Mouse (Mus musculus) cerebellum, postnatal 25 days (tissue): ENCODE measurements around the gene Umod.

Experiments used
- DNase-seq, 2 experiments: peaks; one replicate each; pipeline ENCODE4 v3.0.0; 2021; ENCODE audit warnings: mixed read lengths in 2 of 2

The Umod gene

DNA sequence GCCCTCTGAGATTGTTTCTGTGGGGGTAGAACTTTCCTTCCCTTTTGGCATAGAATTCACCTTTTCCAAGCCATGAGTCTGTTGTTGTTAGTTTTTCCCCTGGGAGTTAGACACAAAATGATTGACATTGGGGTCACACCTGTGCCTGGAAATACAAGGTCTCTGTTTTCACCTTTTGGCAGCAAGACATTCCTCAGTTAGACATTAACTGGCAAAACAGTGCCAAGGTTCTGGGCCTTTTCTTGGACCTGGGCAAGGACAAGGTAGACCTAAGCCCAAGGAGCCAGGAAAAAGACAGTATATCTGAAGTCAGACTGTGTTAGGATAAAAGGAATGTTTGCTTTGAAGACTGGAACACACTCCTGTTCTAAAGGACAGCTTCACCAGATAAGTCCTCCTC is at the start of gene Umod:
Umod (minus strand) TSS at position 27 of the 400 bp plus-strand sequence.
- DNase-seq, result no peak

- no peak for DNase-seq
These were observed 49.5 kb upstream of the Umod start for GRCm38 (mm10) chr7:119528617-119529016.

- DNase-seq, result no peak
These were observed 48.5 kb upstream of the Umod start for GRCm38 (mm10) chr7:119527548-119527947.

- no peak for DNase-seq
These were observed 48.1 kb upstream of the Umod start for GRCm38 (mm10) chr7:119527135-119527534.

DNA sequence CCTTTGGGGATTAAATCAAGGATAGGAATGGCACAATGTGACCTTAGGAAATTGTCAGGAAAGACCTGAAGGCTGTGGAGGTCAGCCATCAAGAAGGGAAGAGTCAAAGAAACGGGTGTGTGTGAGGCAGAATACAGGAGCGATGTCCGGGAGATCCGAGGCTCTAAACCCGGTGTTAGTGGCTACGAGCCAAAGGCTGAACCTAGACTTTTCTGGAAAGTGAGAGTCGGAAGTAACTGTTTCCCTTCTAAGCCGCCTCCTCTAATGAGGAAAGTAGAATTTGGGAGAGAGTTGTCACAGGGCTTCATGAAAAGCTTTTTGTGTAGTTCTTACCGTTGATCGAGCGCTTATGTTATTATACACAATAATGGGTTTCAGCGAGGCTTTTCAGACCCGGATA is 47.4 kb upstream of the Umod start:
- no peak for DNase-seq

DNA sequence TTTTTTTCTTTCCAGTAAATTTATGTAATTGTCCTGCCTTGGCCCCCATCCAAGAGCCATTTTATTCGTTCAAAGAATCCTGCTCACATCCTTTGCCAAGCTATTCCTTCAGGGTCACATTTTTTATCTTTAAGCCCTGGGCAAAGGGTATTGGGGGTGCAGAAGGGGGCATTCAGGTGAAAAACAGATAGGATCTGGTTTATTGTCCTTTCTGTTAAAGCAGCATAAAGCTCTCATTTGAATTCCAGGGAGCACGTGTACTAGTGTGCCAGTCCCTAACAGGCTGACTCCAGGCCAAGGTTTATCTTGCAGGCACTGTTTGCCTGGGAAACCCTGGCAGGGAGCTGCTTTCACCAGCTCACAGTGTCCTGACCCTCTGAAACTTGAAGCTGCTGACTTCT is 46.8 kb upstream of the Umod start:
- DNase-seq, result peak; percentile 6 to 11

GRCm38 (mm10) chr7:119523389-119523788 is 44.3 kb upstream of the Umod start, which contains the start of gene Pdilt:
Gene Pdilt, minus strand, starts transcription at chr7:119523489.
- no peak for DNase-seq

DNA sequence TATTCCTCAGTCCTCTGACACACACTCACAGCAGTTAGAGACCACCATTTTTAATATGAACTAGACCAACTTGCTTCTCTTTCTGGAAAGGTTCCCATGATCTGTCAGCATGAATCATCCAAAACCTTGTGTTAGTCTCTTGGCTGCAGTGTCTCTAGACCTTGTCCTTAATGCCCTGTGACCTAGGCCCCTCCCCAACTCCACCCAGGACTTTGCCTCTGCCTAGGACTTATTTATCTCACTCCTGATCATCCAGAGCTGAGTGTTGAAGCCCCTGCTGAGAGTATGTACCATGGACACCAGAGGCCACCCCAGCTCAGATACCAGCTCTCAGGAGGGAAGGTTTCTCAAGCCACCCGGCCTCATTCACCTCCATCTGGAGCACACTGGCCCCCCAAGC is 43.3 kb upstream of the Umod start:
- DNase-seq, result no peak

DNA sequence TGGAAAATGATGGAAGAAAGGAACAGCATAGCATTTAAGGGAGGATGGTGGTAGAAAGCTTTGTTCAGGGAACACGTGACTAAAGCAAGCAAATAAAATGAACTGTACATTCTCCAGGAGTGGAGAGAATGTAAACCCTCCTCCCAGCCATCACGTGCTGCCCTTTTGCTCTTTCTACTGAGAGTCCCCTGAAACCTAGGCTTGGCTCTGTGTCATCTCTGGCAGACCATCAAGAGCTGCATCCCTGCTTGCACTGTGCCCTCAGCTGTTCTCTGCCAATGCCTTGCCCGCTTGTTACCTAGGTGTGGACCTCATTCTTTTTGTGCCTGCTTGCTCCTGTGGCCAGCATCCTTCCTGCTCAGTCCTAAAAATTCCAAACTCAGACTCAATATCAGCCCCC is 42.7 kb upstream of the Umod start:
- DNase-seq, result no peak

GRCm38 (mm10) chr7:119519654-119520053 is 40.6 kb upstream of the Umod start:
- peak; percentile 77 to 82 for DNase-seq

- DNase-seq, result no peak
These were observed 40.1 kb upstream of the Umod start, which contains the start of gene Acsm5 for GRCm38 (mm10) chr7:119519163-119519562. Gene Acsm5, plus strand, starts transcription at chr7:119519463.

- DNase-seq, result no peak
These were observed 37.1 kb upstream of the Umod start for GRCm38 (mm10) chr7:119516272-119516558.

DNA sequence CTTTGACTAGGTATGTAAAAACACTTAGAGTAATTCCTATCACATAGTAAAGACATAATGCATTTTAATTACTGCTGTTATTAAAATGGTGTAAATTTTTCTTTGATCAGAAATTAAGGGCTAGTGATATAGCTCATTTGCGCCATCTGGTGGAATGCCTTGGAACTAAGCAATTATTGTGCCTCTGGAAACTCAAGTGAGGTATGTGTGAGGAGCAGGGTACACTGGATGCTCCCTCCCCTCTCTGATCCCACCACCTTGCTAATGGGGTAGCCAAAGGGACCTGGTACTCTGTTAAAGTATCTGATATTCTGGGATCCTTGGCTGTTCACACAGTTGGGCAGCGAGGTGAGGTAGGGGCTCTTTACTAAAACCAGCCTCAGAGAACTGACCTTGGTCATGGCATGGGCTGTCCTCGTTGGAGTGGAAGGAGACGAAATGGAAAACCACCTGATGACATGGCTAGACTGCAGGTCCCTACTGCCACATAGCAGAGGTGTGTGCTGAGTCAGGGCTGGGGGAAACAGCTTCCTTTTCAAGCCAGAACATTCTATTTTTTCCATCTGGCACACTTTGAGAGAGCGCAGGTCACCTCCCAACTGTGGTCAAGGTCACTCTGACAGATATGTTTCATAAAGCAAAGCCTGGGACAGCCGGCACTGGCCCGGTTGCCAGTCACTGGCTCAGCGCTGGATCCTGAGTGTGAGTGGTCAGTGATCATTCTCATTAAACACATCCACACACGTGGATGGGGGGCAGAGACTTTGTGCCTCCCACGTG is 36.6 kb upstream of the Umod start:
- peak; percentile 50 to 74 for DNase-seq

GRCm38 (mm10) chr7:119513056-119513455 is 34.0 kb upstream of the Umod start:
- peak; percentile 58 to 76 for DNase-seq

- DNase-seq, result no peak
These were observed 32.1 kb upstream of the Umod start for GRCm38 (mm10) chr7:119511143-119511542.

DNA sequence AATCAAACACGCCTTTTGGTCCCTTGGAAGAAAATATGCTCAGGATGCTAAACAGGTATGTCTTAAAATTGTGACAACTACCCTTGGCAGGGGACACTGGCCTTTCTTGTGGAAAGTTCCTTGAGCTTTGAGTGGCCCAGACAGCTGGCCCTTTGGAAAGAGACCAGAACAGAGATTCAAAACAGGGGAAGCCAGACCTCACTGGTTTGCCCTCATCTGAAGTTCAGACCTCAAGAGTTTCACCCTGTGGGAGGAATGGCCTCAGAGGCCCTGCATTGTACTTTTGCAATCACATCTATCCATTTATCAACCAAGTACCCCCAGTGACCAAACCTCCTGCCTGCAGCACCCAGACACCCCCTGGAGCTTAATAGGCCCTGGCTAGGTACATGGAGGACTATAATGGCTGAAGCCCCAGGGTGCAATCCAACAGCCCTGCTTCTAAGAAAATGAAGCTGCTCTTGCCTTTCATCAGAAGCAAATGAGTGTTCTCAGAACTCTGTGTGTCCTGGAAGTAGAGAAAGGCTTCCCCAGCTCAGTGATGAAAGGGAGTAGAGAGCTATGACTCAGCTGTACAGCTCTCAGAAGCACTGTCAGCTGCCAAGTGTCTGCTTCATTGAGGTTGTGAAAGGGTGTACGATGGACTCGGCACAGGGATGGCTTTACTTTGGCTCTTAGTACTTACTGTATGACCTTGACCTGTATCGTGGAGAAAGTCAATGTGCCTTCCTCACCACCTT is 11.1 kb upstream of the Umod start:
- no peak for DNase-seq

DNA sequence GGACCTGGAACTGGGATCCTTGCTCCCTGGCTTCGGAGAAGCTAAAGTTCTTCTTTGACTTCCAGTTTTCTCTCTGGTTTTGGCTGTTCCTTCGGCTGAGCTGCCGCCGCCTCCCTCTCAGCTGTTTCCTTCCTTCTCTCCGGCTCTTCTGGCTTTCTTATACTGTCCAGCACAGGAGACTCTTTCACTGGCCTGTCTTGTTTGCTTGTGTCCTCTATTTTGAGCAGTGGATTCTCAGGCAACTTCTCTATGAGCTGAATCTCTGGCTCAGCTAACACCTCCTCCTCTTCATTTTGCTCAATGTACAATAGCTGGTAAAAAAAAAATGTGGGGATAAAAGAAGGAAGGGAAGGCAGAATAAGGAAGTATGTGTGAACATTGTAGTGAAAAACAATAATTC is 7.6 kb upstream of the Umod start:
- DNase-seq, result no peak

DNA sequence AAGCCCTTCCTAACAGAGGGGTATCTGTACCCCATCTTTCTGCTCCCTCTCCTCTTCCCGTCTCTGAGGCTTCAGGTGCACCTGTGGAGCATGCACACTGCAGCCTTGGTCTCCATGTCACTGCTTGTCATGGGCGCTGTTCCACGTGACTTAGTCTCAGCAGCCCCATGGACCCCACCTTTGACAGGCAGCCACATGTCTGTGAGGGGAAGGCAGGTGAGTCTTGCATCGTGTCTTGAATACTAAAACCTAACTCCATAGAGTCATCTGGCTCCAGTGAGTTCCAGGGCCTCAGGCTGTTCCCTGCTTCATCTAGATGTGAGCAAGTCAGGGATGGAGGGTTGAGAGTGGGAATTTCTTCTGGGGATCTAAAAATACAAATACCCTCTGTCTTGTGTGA is 5.1 kb upstream of the Umod start:
- no peak for DNase-seq

- DNase-seq, result no peak
These were observed 2.3 kb downstream of the Umod start for GRCm38 (mm10) chr7:119476500-119477389.

DNA sequence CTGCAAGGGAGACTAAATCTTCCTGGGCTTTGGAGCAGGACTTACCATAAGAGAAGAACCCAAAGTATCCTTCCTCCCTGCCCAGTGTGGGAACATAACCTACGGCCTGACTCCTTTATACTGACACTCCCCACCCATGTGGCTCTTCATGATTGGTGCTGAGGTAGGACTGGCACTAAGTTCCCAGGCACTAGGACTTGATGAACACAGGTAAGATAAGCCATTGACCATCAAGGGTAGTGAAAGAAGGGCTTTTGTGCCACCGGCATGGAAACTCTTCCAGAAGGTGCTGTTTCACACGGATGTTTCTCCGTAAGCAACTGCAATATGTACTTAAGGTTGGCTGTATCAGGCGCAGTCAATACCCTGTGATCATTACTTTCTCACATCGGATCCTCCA is 19.9 kb downstream of the Umod start, which contains the start of gene Gp2:
Gp2 (minus strand) TSS at position 101 of the 400 bp plus-strand sequence.
- no peak for DNase-seq

DNA sequence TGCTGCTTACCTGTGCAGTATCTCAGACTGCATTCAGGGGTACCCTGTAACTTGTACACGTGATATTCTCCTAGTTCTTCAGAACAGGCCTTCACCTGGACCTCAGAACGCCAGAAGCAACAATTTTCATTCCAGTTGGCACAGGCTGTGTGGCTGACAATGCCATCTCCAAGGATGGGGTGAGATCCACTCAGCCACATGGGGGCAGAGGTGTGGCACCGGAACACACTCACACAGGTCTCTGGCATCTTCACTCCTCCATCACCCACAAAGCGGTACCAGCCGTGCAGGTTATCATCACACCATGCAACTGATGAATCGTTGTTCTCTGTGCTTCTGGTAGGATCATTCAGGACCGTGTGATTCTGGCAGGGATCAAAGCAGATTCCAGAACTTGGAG is 24.9 kb downstream of the Umod start:
- DNase-seq, result no peak

DNA sequence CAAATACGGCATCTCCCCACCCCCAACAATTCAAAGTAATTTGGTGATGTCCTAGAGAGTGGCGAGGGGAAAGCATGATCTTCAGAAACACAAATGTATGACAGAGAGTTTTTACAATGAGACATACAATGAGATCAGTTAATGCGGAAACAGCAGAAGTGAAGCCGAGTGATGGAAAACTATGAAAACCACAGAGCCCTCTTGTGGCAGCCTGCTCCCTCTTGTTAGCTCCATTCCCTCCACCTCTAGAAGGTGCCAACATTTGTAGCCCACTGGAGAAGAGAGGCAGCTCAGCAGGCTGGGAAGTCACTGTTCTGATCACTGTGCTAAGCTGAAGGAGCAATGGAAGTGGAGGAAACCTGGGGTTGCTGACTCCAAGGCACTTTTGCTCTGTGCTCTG is 35.2 kb downstream of the Umod start:
- peak; percentile 6 to 17 for DNase-seq

DNA sequence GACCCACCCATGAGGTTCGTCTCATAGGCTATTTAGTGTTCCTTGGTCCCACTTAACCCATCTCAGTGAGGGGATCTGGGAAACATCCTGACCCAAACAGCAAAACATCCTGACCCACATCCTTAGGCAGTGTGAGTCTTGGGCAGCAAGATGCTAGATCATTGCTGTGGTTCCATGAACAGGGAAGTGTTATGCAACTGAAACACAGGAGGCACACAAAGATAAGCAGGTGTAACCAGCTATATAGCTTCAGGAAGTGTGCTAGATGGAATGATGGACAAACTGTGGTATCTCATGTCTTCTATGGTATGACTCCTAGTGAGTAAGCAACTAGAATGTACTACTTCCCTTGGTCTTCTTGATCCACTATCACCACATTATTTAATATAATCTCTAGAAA is 37.1 kb downstream of the Umod start:
- DNase-seq, result no peak
